Mouse (Mus musculus) CH12.LX (cell line): Measurements from ENCODE around the gene Igf1r.

Source experiments
- CTCF ChIP-seq, 2 experiments: IDR thresholded peaks in 1 of 2; conservative IDR thresholded peaks in 1 of 2; 2 replicates each; pipeline ENCODE4 v1.5.1; 2011 to 2012; ENCODE audit warnings: low read depth in 2 of 2, low read length in 2 of 2, improper control_type of control experiment in 1 of 2, inconsistent platforms in 1 of 2, mild to moderate bottlenecking in 1 of 2, moderate library complexity in 1 of 2
- EP300 ChIP-seq: IDR thresholded peaks from 2 replicates; pipeline ENCODE4 v1.6.1; 2011; ENCODE audit warnings: low read length, improper control_type of control experiment

DNA sequence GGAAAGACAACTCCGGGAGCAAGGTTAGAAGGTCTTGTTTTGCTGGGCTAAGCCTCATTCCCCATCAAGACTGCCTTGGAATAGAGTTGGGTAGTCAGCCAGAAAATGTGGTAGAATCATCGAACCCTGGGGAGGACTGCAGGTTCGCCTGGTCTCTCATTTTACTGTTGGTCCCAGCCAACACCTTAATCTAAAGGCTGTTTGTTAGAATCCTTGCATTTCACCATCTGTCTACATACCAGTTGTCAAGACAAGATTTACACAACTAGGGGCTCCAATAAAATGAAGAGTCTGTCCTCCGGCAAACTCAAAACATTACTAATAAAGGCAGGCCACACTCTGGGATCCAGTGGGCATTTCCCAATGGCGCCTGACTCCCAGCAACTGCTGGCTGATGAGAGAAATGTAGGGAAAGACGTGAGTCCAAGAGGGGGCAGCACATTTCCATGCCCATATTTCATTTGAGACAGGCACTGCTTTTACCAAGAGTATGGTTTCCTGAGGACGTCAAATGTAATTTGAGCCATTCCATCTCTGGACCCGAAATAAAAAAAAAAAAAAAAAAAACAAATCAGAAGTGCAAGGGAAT lies 310.1 kb downstream of the Igf1r start:
- TF ChIP-seq EP300 (no peak), CTCF (conservative IDR thresholded peaks at IDR 0.05 in 1 of 2, IDR thresholded peaks at IDR 0.05 in 1 of 2; ENCODE audit: low read depth in 2 of 2, low read length in 2 of 2) (peak in 1 of 2 experiments; percentile 40; a peak in 2 of 4 replicates)
